Mouse (Mus musculus) kidney, embryonic 14.5 days (tissue): ENCODE measurements at regions not wholly inside any gene's neighbourhood (a gene's known extent, or its start where the extent isn't known, plus 50 kb on each side); places are given as distances from the start of the nearest gene placed in this dataset.

Experiments used
- ATAC-seq: fragments of 200-750 bp; cut with Nextera tagmentation; 2 replicates; pipeline ENCODE4 v1.8.0; 2017; ENCODE audit warnings: moderate number of reproducible peaks, mild to moderate bottlenecking, moderate TSS enrichment, moderate library complexity; ENCODE audit not compliant: low FRiP score, low TSS enrichment
- H3K27ac ChIP-seq: fragments of 300-500 bp; sonication (generic); 2 replicates; pipeline ENCODE4 v1.5.1; 2014; ENCODE audit warnings: low read depth, mild to moderate bottlenecking, low read length, moderate library complexity, mixed read lengths
- H3K27me3 ChIP-seq: fragments of 300-500 bp; sonication (generic); 2 replicates; pipeline ENCODE4 v1.6.1; 2014; ENCODE audit warnings: mild to moderate bottlenecking, low read length; ENCODE audit not compliant: control insufficient read depth, insufficient read depth
- H3K36me3 ChIP-seq: fragments of 300-500 bp; sonication (generic); 2 replicates; pipeline ENCODE4 v1.6.1; 2014; ENCODE audit warnings: low read length, mixed read lengths; ENCODE audit not compliant: control insufficient read depth, insufficient read depth
- H3K4me1 ChIP-seq: fragments of 300-500 bp; sonication (generic); 2 replicates; pipeline ENCODE4 v1.6.1; 2014; ENCODE audit warnings: low read length, mixed read lengths; ENCODE audit not compliant: control insufficient read depth, insufficient read depth
- H3K4me2 ChIP-seq: fragments of 300-500 bp; sonication (generic); replicated peaks from 2 replicates; pipeline ENCODE4 v1.6.1; 2014; ENCODE audit warnings: low read depth, mild to moderate bottlenecking, low read length
- H3K4me3 ChIP-seq: fragments of 300-500 bp; sonication (generic); 2 replicates; pipeline ENCODE4 v1.5.1; 2014; ENCODE audit warnings: mild to moderate bottlenecking, low read length
- H3K9ac ChIP-seq: fragments of 300-500 bp; sonication (generic); 2 replicates; pipeline ENCODE4 v1.6.1; 2014; ENCODE audit warnings: low read depth, mild to moderate bottlenecking, low read length, moderate library complexity
- H3K9me3 ChIP-seq: fragments of 300-500 bp; sonication (generic); 2 replicates; pipeline ENCODE4 v1.6.1; 2016; ENCODE audit warnings: low read length; ENCODE audit not compliant: control insufficient read depth
- whole genome bisulfite sequencing: fragments of 180-500 bp; shearing (Covaris S2); extraction: QIAGEN DNeasy Blood & Tissue Kit; methylation state at CpG from one replicate; pipeline ENCODE4 v1.1.7; 2014; 5-methylcytosine and 5-hydroxymethylcytosine counted together

DNA sequence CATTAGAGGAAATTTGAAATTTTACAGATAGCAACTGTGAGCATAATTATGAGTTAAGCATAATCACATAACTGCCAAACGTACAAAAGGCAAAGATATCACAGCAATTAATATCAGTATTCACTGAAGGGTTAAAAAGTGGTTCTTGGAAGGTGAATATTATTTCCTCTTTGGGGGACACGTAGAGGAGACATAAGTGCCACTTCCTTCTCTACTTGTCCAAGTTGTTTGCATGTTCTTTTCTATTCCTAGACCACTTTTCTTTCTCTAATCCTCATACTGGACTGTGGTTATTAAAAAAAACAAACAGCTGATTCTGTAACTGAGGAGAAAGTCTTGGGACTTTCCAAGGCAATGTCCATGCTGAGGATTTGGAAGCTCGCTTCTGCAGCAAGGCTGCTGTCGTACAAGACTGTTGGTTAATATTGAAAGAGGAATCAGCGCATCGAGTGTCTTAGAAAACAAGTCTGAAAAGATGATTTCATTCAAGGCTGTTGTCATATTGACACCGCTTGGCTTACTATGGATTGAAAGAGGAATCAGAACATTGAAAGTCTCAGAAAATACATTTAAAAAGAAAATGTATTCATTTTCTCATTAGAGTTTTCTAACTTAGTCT, 61.7 kb upstream of the Tent5a start:
- H3K4me1 ChIP-seq, result no peaks in the 10 kb centered on the region
- H3K4me2 ChIP-seq, result no peak overlapping the region
- H3K36me3 ChIP-seq, result no peaks in the 10 kb centered on the region
- H3K9ac ChIP-seq, result no peak overlapping the region
- H3K9me3 ChIP-seq, result no peaks in the 10 kb centered on the region
- no peak for ATAC-seq
- WGBS, result 91% methylated on average over 7 of the region's 7 CpGs
- no peaks in the 10 kb centered on the region for H3K27me3 ChIP-seq
- no peak overlapping the region for H3K27ac ChIP-seq
- H3K4me3 ChIP-seq, result no peak overlapping the region

- 61% methylated on average over 2 of the region's 2 CpGs for WGBS
- no peak for ATAC-seq
- H3K27me3 ChIP-seq, result no peaks in the 10 kb centered on the region
Observed at GRCm38 (mm10) chr9:85382413-85382812, 55.3 kb upstream of the Tent5a start.

GRCm38 (mm10) chr9:85380756-85381155, 53.6 kb upstream of the Tent5a start:
- Histone ChIP-seq H3K4me3 (no peak overlapping the region), H3K9me3 (no peaks in the 10 kb centered on the region), H3K36me3 (no peaks in the 10 kb centered on the region), H3K27me3 (no peaks in the 10 kb centered on the region), H3K9ac (no peak overlapping the region), H3K4me1 (no peaks in the 10 kb centered on the region), H3K27ac (no peak overlapping the region), H3K4me2 (no peak overlapping the region)
- no peak for ATAC-seq
- 89% methylated on average over 5 of the region's 5 CpGs for WGBS

More at GRCm38 (mm10) chr9:85382413-85382812, 55.3 kb upstream of the Tent5a start:
- Histone ChIP-seq H3K27ac (no peak overlapping the region), H3K9me3 (no peaks in the 10 kb centered on the region), H3K4me1 (no peaks in the 10 kb centered on the region), H3K36me3 (no peaks in the 10 kb centered on the region), H3K9ac (no peak overlapping the region), H3K4me2 (no peak overlapping the region), H3K4me3 (no peak overlapping the region)

DNA sequence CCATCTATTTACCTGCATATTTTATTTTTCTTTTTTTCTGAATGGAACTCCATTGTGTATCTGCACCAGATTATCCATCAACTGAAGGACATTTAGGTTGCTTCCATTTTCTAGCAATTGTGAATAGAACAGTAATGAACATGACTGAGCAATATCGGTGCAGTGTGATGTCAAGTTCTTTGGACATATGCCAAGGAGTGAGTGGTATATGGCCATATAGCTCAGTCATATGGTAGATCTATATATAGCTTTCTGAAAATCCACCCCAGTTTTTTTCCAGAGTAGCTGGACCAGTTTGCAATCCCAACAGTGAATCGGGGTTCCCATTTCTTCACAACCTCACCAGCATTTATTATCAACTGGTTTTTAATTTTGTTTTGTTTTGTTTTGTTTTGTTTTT, 52.0 kb upstream of the Tent5a start:
- Histone ChIP-seq H3K4me3 (no peak overlapping the region), H3K27ac (no peak overlapping the region), H3K4me1 (no peaks in the 10 kb centered on the region), H3K36me3 (no peaks in the 10 kb centered on the region), H3K9me3 (no peaks in the 10 kb centered on the region), H3K27me3 (no peaks in the 10 kb centered on the region), H3K9ac (no peak overlapping the region), H3K4me2 (no peak overlapping the region)
- WGBS, result 87% methylated on average over 2 of the region's 2 CpGs
- ATAC-seq, result no peak
